Mouse (Mus musculus): ENCODE data around the gene Scd2.

- no peak for TF ChIP-seq CTCF (IDR thresholded peaks at IDR 0.05; ENCODE audit: low read depth, low read length)
- no peak for TF ChIP-seq POLR2A (IDR thresholded peaks at IDR 0.05; ENCODE audit: insufficient read depth, low read length)
- TF ChIP-seq EP300 (IDR thresholded peaks at IDR 0.05; ENCODE audit: insufficient read depth, low read depth, low read length), result no peak
Observed at GRCm38 (mm10) chr19:44309351-44310154, 16.1 kb downstream of the Scd2 start.
